Mouse (Mus musculus): ENCODE results near the gene Gif.
A peak's percentile ranks its signal among the peaks of the same experiment; 100 is the strongest.

The Gif gene

GRCm38 (mm10) chr19:11747298-11747697 is at the start of gene Gif:
Gene Gif (plus strand): TSS chr19:11747554.
- no peak for DNase-seq (ENCODE audit: low spot score in 2 of 2)

GRCm38 (mm10) chr19:11698342-11698741 is 49.0 kb upstream of the Gif start:
- DNase-seq (ENCODE audit: low spot score in 2 of 2): no peak

DNA sequence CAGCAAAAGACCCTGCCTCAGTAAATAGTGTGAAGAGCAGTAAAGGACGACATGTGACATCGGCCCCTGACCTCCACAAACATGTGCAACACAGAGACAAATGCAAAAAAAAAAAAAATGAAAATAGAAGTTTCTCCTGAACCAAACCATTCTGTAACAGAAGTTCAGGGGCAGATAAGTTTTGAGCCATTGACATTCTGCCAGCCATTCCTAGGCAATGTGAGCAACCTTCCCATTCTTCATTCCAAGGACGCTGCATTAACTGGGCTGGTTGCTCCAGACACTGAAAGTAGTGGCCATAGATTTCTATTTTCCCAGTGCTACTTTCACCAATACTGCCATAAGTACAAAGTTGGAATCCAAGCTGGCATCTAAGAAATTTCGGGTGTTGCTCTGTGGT is 34.9 kb upstream of the Gif start:
- no peak for DNase-seq (ENCODE audit: low spot score in 2 of 2)

GRCm38 (mm10) chr19:11720071-11720470 is 27.3 kb upstream of the Gif start:
- no peak for DNase-seq (ENCODE audit: low spot score in 2 of 2)

GRCm38 (mm10) chr19:11723870-11724269 is 23.5 kb upstream of the Gif start:
- no peak for DNase-seq (ENCODE audit: low spot score in 2 of 2)

DNA sequence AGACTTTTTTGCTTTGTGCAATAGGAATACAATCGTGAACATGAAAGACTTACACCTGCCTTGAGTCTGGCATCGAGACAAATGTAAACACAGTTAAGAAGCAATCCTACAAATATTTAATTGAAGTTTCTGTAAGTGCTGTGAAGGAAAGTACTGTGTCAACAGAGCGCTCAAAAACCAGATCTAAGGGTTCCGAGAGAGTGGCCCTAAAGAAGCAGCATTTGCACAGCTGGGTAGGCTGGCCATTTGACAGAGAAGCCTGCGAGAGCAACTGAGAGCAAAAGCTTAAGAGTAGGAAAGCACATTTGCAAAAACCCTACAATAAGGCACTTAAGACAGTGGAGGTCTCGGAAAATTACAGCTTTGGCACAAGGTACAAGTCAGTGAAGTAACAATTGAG is 23.1 kb upstream of the Gif start:
- no peak for DNase-seq (ENCODE audit: low spot score in 2 of 2)

DNA sequence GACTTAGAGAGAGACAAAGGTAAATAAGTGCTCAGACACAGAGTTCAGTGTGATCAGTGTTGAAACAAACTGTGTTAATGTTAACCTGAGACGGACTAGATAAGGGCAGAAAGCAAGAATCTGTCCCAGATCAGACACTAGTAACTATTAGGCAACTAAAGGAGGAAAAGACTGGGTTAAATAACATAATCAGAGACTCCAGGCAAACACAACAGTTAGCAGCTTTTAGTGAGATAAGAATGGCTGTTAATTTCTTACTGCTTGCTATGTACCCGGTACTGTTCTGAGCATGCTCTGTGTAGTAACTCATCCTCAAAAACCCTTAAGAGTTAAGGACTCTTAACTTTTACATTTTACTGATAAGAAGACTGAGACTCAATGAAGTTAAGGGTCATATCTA is 21.4 kb upstream of the Gif start:
- no peak for DNase-seq (ENCODE audit: low spot score in 2 of 2)

GRCm38 (mm10) chr19:11727304-11727703 is 20.1 kb upstream of the Gif start:
- no peak for DNase-seq (ENCODE audit: low spot score in 2 of 2)

- no peak for DNase-seq (ENCODE audit: low spot score in 2 of 2)
Measured at GRCm38 (mm10) chr19:11730278-11730677, 17.1 kb upstream of the Gif start.

DNA sequence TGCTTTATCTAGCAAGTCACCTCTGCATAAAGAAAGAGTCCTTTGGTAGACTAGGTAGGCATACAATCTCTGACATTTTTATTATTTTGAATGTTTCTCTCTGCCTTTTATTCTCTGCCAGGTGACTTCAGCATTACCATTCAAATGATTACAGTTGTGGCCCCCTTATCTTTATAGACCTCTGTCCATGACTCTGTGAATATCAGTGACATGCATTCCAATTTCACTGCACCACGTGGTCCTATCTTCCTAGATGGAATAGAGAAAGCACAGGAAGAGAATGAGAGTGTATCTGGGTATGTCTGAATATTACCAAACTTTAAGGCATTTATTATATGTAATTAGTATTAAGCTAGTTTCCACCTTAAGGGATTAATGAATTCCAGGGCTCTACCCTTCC is 10.9 kb upstream of the Gif start:
- DNase-seq (ENCODE audit: low spot score in 2 of 2): no peak

DNA sequence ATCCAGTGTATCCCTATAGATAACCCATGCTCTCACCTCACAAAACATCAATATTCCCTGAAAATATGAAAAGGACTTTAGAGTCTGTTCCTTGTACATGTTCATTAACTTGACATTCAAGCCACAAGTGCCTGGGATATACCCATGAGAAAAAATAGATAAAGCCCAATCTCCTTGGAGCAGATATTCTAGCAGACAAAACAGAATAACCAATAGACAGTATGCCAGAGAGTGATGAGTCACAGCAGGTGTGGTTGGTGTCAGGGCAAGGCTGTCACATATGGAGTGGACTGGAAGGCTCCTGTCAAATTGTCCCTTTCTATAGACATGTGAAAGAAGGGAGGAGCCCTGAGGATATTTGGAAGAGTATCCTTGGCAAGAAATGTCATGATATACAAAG is 1.7 kb upstream of the Gif start:
- DNase-seq (ENCODE audit: low spot score in 2 of 2): no peak

- DNase-seq (ENCODE audit: low spot score in 2 of 2): no peak
Measured at GRCm38 (mm10) chr19:11765059-11765458, 17.7 kb downstream of the Gif start.

GRCm38 (mm10) chr19:11766413-11766812 is 19.1 kb downstream of the Gif start:
- no peak for DNase-seq (ENCODE audit: low spot score in 2 of 2)

DNA sequence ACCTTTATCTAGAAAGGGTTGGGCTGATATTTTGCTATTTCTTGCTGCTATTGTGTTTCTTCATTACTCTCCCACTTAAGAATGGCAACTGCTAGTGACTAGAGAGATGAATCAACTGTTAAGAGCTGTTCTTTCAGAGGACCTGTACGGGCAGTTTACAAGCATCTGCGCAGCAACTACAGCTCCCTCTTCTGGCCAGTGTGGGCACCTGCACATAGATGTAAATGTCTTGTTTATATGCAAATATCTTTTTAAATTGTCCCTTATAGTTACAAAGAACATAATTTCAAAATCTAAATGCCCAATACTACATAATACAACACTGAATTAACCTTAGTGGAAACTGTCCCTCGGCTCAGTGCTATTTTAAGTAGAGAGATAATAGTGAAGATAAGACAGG is 20.8 kb downstream of the Gif start:
- no peak for DNase-seq (ENCODE audit: low spot score in 2 of 2)

DNA sequence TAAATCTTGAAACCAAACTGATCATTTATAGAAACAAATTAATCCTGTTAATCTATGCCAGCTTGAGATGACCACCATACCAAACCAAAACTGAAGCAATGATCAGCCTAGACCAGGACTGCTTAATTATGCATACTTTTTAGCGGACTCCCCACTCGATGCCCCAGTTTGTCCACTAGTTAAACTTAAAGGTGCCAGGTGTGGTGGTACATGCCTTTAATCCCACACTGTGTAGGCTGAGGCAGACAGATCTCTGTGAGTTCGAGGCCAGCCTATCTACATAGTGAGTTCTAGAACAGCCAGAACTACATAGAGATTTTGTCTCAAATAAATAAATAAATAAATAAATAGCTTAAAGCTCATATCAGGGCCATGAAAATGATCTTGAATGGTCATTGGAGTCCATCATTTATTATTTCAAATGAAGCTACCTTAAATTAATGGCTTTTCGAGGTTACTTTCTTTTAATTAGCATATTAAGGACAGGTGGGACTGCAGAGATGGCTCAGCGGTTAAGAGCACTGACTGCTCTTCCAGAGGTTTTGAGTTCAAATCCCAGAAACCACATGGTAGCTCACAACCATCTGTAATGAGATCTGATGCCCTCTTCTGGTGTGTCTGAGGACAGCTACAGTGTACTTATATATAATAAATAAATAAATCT is 22.0 kb downstream of the Gif start:
- no peak for DNase-seq (ENCODE audit: low spot score in 2 of 2)

GRCm38 (mm10) chr19:11770205-11770892 is 23.0 kb downstream of the Gif start, which contains the start of gene Mrpl16:
Gene Mrpl16 (plus strand): TSS chr19:11770391.
- DNase-seq (ENCODE audit: low spot score in 2 of 2): peak; percentile 88 to 91

GRCm38 (mm10) chr19:11777191-11777865 is 30.0 kb downstream of the Gif start:
- peak; percentile 49 to 83 for DNase-seq (ENCODE audit: low spot score in 2 of 2)

DNA sequence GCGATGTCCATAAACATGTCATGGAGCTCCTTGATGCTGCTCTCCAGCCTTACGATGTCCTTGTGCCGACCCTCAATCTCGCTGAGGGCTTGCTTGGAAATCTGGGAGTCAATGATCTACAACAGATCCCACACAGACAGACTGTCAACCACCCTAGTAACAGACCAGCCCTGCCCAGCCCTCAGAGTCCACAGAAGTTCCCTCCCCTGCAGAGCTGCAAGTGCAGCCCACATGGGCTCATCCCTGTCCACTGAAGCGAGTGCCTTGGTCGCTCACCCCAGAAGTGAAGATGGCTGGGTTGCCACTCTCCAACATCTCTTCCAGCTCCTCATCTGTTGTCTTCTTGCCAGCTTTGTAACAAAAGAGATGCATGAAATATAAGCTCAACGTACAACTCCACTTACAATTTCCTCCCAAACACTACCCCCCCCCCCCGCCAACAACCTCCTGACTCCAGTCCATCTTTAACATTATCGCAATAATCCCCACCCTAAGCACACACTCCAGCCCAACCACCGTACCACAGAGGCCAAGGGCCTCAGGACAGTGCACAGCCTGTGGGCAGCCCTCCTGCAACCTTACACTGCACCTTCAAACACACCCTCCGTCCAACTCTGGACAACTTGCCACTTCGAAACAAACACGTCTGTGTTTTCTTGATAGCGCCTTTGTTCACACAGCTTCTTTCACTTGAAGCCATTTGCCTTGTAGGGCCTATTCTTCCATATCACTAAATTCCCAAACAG is 38.2 kb downstream of the Gif start:
- DNase-seq (ENCODE audit: low spot score in 2 of 2): no peak

- no peak for DNase-seq (ENCODE audit: low spot score in 2 of 2)
Measured at GRCm38 (mm10) chr19:11787826-11788225, 40.5 kb downstream of the Gif start.

- no peak for DNase-seq (ENCODE audit: low spot score in 2 of 2)
Measured at GRCm38 (mm10) chr19:11788876-11789275, 41.5 kb downstream of the Gif start.

DNA sequence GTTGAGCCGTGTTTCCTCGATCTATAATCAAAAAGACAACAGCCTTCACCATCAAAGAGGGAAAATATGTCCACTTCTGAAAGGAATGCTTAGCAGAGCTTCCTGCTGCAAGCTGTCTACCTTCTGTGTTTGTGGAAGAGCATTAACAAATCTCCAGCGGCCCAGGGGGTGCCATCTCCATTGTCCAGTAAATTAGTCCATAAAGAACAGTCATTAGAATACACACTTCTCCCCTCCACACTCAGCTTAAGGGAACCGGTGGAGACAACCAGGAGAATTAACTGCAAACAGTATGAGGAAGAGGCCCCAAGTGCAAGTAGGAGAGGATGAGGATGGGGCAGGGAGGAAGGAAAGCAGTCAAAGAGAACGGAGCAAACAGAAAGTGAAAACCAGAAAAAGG is 44.5 kb downstream of the Gif start:
- no peak for DNase-seq (ENCODE audit: low spot score in 2 of 2)

DNA sequence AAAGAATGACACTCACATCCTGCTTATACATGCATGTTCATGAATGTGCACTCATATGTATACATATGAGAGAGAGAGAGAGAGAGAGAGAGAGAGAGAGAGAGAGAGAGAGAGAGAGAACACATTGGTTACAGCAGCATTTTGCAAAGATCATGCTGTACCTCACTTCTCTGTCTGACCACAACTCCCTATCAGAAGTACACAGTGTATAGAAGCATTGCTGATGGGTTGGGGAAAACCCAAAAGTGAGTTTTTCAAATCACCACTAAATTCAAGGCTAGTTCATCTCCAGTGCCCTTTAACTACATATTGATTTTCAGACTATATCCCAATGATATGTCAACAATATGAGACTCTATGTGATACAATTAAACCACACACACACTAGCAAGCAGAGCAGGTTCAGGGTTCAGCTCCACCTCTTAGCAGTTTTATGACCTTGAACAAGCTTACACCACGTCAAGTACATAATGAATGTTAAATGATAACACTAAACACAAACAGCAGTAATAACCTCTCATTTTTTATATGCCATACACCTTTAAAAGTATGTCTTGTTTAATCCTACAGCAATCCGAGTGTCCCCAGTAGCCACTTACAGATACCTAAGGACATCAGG is 46.5 kb downstream of the Gif start:
- DNase-seq (ENCODE audit: low spot score in 2 of 2): no peak

All from spleen, postnatal 4 days (tissue).